Mouse (Mus musculus): Measurements from ENCODE around the gene Faim2.

Gene Faim2

DNA sequence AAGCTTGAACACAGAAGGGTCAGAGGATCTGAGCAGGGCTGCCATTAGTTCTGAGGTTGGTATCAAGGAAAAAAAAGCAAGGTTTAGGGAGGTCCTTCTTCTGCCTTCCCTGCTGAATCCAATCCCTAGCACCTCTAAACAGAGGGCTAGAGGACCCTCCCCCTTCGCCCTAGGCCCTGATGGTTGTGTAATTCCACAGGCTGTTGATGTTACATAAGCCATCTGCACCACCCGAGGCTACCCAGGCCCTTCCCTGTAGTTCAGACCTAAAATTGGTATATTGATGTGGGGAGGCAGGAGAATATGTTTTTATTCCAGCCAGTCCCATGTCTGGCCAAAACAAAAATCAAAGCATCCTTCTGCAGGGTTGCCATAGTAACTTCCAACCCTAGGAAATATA is 1.3 kb downstream of the Faim2 start:
- Histone ChIP-seq H3K36me3 (ENCODE audit: control insufficient read depth, insufficient read depth, low read length, poor library complexity, severe bottlenecking) (no peaks in the 10 kb centered on the region), H3K27me3 (ENCODE audit: control insufficient read depth, insufficient read depth, low read length, poor library complexity, severe bottlenecking) (no peaks in the 10 kb centered on the region)
- no peak for DNase-seq (ENCODE audit: low read depth, low spot score)

DNA sequence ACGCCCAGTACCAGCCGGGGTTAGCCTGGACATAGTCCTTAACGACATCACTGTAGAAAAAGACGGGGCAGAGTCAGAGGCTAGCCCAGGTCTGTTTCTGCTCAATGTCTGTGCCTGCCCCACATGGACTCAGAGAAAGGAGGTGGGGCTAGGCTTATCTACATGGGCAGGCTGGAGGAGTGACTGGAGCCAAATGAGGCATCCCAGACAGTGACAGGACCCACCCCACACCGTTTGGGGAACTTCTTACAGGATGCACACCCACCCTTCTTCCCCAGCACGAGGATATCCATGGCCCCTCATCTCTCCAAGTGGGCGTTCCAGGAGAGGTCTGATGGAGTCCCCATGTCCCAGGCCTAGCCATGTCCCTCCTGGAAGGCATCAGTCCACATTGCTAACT is 7.7 kb downstream of the Faim2 start:
- DNase-seq (ENCODE audit: low read depth, low spot score): no peak
- no peaks in the 10 kb centered on the region for H3K36me3 ChIP-seq (ENCODE audit: control insufficient read depth, insufficient read depth, low read length, poor library complexity, severe bottlenecking)
- no peaks in the 10 kb centered on the region for H3K27me3 ChIP-seq (ENCODE audit: control insufficient read depth, insufficient read depth, low read length, poor library complexity, severe bottlenecking)

DNA sequence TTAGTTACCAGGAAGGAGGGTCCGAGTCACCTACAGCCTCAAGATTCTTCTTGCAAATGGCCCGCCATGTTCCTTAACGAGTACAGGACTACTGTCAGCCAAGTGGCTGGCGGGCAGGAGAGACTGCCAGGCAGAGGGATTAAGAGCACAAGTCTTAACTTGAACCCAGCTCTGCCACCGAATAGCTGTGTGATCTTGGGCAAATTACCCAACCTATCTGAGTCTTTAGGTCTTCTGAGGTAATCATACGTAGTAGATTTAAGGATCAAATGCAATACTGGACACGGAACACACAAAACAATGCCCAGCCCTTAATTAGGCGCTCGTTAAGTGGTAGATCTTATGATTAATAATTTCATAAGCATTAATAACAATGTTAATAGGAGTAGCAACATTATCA is 8.3 kb downstream of the Faim2 start:
- Histone ChIP-seq H3K27me3 (ENCODE audit: control insufficient read depth, insufficient read depth, low read length, poor library complexity, severe bottlenecking) (no peaks in the 10 kb centered on the region), H3K36me3 (ENCODE audit: control insufficient read depth, insufficient read depth, low read length, poor library complexity, severe bottlenecking) (no peaks in the 10 kb centered on the region)
- DNase-seq (ENCODE audit: low read depth, low spot score): no peak

DNA sequence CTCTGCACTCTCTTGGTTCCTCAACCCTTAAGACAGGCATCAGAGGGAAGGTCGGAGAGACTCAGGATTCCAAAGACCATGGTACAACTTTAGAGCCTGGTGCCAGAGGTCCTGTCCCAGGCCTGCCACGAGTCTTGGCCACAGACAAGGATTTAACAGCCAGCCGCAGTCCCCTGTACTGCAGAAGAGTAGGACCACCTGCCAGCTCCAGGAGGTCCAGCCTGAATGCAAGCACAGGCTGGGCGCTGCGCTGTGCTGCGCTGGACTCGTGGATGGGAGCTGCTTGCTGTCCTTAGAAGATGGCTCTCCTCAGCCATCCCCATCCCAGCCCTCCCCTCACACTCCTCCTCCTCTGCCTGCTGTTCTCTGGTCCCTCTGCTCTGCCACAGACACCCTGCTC is 10.2 kb downstream of the Faim2 start:
- Histone ChIP-seq H3K36me3 (ENCODE audit: control insufficient read depth, insufficient read depth, low read length, poor library complexity, severe bottlenecking) (no peaks in the 10 kb centered on the region), H3K27me3 (ENCODE audit: control insufficient read depth, insufficient read depth, low read length, poor library complexity, severe bottlenecking) (no peaks in the 10 kb centered on the region)
- no peak for DNase-seq (ENCODE audit: low read depth, low spot score)

DNA sequence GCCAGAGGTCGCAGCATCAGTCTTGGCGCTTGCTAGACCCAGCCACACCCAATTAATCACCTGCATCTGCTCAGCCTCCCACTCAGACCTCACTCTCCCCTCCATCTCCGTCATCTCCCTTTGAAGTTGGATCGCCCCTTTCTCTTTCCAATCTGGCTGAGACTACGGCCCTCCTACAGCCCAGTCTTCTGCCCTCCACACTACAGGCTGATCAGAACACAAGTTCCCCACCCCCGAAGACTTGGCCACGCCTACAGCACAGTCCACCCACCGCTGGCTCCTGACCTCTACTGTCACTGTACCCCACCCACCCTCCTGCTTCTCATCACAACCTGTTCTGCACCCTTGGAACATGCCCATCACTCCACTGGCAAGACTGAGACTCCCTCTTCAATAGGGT is 11.2 kb downstream of the Faim2 start:
- Histone ChIP-seq H3K36me3 (ENCODE audit: control insufficient read depth, insufficient read depth, low read length, poor library complexity, severe bottlenecking) (no peaks in the 10 kb centered on the region), H3K27me3 (ENCODE audit: control insufficient read depth, insufficient read depth, low read length, poor library complexity, severe bottlenecking) (no peaks in the 10 kb centered on the region)
- no peak for DNase-seq (ENCODE audit: low read depth, low spot score)

DNA sequence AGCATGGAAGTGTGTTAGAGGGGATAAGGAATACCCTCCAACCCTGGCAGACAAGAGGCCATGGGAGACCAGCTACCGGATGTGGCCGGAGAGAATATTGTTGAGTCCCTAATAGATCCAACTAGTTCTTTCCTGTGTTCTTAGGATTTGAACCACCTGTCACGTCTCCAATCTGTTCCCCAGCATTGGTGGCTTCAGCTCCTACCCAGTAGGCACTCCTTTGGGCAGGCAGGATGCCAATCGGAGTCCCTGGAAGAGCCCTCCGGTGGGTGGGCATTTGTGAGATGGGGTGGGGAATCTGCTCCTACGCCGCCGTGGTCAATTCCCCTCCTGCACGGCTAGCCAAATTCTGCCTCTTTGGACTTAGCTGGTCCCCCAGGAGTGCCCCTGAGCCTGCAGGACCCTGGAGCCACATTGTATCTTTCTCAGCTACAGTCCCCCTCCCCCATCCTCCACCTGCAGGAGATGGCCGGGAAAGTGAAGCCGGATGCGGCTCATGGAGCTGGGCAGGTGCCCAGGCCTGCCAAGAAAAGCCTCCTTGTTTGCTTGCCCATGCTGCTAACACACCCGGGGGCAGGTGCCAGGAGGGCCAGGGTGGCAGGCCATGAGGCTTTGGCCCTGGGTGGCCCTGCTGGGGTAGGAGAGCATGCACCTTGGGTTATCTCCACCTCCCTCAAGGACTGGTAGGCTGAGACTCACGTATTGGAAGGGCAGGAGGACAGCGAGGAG is 16.0 kb downstream of the Faim2 start:
- no peaks in the 10 kb centered on the region for H3K36me3 ChIP-seq (ENCODE audit: control insufficient read depth, insufficient read depth, low read length, poor library complexity, severe bottlenecking)
- no peak for DNase-seq (ENCODE audit: low read depth, low spot score)
- no peaks in the 10 kb centered on the region; the same call in 1 of the 2 replicates for H3K27me3 ChIP-seq (ENCODE audit: control insufficient read depth, insufficient read depth, low read length, poor library complexity, severe bottlenecking)

DNA sequence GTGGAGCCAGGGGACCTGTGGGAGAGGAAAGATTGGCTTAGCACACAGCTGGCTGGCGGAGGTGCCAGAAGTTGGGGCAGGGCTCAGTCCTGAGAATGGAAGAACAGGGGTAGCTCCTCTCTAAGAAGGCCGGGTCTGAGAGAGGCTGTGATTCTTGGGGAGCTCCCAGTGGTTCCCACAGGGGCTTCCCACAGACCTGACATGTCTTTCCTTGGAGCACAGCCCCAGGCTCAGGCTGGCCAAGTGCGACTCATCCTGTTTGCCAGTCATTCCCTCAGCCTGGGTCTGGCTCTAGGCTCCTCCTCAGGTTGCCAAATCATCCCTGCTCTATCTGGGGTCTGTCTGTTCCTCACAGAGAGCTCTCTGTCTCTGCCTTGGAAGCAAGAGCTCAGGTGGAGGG is 17.3 kb downstream of the Faim2 start:
- no peak for DNase-seq (ENCODE audit: low read depth, low spot score)
- Histone ChIP-seq H3K27me3 (ENCODE audit: control insufficient read depth, insufficient read depth, low read length, poor library complexity, severe bottlenecking) (no peaks in the 10 kb centered on the region; the same call in 1 of the 2 replicates), H3K36me3 (ENCODE audit: control insufficient read depth, insufficient read depth, low read length, poor library complexity, severe bottlenecking) (no peaks in the 10 kb centered on the region)

DNA sequence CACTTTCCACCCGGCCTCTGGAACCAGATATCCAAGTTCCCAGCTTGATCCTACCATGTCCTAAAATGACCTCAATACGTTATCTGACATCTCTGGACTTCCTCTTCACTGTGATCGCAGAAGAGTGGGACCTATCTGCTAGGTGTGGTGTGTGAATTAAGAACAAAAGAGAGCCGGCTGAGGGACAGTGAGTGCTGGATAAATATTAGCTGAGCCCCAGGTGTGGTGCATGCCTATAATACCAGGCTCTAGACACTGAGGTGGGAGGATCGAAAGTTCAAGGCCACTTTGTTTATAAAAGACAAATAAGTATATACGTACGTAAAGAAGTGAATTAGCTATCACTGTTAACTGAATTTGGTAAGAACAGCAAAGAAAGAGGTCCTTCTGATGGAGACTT is 18.1 kb downstream of the Faim2 start:
- no peak for DNase-seq (ENCODE audit: low read depth, low spot score)
- Histone ChIP-seq H3K36me3 (ENCODE audit: control insufficient read depth, insufficient read depth, low read length, poor library complexity, severe bottlenecking) (no peaks in the 10 kb centered on the region), H3K27me3 (ENCODE audit: control insufficient read depth, insufficient read depth, low read length, poor library complexity, severe bottlenecking) (no peaks in the 10 kb centered on the region; the same call in 1 of the 2 replicates)

DNA sequence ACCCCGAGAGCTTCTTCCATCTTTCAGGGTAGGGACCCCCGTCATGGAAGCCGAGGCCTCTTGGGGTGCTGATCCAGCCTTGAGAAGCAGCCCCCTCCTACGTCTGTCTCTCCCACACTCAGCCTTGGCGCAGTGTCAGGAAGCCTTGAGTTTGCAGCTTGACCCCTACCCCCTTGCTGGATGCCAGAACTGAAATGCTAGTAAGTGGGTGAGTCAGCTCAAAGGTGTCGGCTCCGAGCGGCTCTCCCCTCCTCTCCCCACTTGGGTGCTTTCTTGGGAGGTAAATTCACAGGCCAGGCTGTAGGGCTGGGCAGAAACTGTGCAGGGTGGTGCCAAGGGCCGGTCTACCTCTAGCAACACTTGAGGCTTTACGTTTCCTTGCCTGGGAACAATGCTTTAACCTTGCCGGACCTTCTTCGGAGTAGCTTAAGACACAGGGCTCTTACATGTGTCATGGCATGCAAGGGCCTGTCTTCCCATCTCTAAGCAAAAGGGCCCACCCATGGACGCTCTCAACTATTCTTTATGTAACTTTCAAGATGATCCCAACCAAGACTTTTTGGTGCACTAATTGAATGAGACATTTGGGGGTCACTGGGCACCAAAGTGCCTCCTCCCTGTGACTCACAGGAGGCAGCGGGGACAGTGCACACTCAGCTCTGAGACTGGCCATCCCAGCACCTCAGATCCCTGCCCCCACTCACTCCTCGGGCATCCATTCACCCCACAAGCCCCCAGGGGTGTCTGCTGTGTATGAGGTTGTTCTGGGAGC is 22.5 kb downstream of the Faim2 start:
- Histone ChIP-seq H3K27me3 (ENCODE audit: control insufficient read depth, insufficient read depth, low read length, poor library complexity, severe bottlenecking) (no peaks in the 10 kb centered on the region; the same call in 1 of the 2 replicates), H3K36me3 (ENCODE audit: control insufficient read depth, insufficient read depth, low read length, poor library complexity, severe bottlenecking) (no peaks in the 10 kb centered on the region)
- DNase-seq (ENCODE audit: low read depth, low spot score): no peak

DNA sequence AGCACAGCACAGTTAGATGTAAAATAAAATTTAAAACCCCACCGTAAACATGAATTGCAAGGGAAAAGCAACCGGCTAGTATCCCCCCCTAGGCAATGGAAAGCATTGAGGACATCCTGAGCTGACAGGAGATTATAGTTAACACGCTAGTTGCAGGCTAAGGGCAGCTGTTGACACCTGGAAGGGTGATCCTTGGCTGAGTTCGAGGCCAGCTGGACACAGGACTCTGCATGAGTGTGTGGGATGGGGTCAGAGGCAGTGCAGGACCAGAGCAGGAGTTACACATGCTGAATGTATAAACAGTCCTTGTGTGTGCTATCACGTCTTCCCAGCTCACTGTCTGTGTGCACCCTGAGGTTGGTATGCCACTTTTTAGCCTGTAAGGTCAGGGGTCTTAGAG is 24.7 kb downstream of the Faim2 start:
- DNase-seq (ENCODE audit: low read depth, low spot score): no peak
- no peaks in the 10 kb centered on the region for H3K36me3 ChIP-seq (ENCODE audit: control insufficient read depth, insufficient read depth, low read length, poor library complexity, severe bottlenecking)
- no peaks in the 10 kb centered on the region for H3K27me3 ChIP-seq (ENCODE audit: control insufficient read depth, insufficient read depth, low read length, poor library complexity, severe bottlenecking)

DNA sequence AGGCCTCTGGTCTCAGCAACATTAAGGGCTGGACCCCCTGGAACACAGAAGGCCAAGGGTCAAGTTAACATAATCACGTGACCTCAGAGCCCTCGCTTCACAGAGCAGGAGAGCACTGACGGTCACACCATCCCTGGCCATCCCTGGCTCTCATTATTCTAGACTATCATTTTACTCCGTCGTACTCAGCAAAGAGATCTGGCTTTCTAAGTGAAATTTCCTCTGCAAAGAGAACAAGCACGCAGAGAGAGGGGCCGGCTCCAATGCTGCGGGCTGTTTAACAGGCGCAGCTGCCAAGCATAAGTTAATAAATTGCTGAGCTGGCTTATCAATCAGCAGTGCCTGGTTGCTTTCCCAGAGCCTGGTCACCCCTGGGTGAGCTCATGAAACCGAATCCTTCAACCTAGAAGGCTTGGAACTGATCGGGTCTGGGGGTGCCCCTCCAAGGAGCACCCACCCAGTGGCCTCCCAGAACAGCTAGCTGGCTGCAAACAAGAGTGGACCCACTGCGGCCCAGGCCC is 25.6 kb downstream of the Faim2 start:
- DNase-seq (ENCODE audit: low read depth, low spot score): no peak
- H3K36me3 ChIP-seq (ENCODE audit: control insufficient read depth, insufficient read depth, low read length, poor library complexity, severe bottlenecking): no peaks in the 10 kb centered on the region
- no peaks in the 10 kb centered on the region for H3K27me3 ChIP-seq (ENCODE audit: control insufficient read depth, insufficient read depth, low read length, poor library complexity, severe bottlenecking)

DNA sequence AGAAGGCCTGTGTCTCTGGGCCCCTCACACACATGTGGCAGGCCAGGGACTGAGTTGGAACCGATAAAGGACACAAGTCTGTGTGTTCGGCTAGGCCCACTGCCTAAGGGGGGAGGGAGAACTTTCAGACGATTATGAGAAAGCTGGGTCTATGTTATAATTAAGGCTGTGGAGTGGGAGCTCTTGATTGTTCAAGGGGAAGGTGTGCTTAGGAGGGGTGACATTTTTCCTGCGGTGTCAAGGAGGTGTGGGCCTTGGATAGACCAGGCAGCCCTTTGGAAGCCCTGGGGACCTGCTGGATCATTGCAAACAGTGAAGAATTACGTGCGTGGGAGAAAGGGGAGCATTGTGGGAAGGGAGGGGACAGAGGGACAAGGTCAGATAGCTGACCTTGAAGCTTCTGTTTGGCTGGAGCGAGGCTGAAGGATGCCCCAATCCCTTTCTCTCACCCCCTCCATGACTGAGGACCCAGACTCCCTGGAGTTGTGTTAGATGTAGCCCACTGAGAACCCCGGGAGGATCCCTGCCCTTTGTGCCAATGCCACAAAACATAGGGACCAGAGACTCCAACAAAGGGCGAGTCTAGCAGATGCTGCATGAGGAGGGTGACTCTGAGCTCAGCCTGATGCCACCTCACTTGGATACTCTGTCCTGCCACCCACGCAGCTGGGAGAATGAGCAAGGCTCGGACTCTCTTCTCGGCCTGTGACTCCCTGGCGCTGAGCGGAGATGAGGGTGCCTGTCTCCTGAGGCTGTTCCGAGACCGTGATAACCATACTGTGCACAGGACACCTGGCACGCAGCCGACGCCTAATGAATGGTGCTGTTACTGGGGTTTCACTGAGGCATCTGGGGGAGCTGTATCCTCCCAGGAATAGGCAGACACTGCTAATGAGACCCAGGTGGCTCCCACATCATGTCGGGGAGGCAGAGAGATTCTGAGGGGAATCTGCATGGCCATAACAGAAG is 26.4 kb downstream of the Faim2 start:
- DNase-seq (ENCODE audit: low read depth, low spot score): no peak
- Histone ChIP-seq H3K27me3 (ENCODE audit: control insufficient read depth, insufficient read depth, low read length, poor library complexity, severe bottlenecking) (no peaks in the 10 kb centered on the region), H3K36me3 (ENCODE audit: control insufficient read depth, insufficient read depth, low read length, poor library complexity, severe bottlenecking) (no peaks in the 10 kb centered on the region)

DNA sequence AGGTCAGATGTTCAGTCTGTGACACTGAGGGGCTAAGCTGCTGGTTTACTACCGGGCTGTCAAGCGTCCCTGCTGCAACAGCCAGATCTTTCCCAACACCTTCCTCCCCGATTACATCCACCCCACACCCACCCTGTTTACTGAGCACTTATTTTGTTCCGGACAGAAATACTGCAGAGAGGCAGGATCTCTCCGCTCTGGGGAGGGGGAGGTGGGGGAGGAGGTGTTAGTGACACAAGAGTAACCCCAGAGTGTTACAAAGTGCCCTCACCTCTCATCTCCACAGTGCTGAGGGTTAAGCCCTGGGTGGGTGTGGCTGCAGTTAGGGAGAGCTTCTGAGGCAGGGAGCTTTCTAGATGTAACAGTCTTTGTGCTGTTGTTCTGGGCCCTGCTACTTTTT is 27.6 kb downstream of the Faim2 start:
- H3K27me3 ChIP-seq (ENCODE audit: control insufficient read depth, insufficient read depth, low read length, poor library complexity, severe bottlenecking): no peaks in the 10 kb centered on the region
- H3K36me3 ChIP-seq (ENCODE audit: control insufficient read depth, insufficient read depth, low read length, poor library complexity, severe bottlenecking): no peaks in the 10 kb centered on the region
- no peak for DNase-seq (ENCODE audit: low read depth, low spot score)

DNA sequence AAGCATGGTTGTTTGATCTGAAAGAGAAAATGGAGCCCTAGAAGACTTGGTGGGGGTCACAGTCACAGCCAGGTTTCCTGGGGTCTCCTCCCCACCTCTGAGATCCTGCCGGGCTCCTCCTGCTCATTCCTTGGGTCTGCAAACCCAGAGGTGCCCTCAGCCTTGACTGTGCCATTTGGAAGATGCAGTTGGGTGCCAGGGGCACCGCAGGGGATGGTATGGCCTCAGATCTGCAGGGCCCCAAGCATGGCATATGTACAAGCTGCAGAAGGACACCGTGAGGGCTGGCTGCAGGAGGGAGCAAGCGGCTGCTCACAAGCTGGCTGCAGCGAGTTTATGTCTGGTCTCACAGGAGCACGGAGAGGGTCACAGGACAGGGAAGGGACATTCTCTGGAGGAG is 28.2 kb downstream of the Faim2 start:
- H3K27me3 ChIP-seq (ENCODE audit: control insufficient read depth, insufficient read depth, low read length, poor library complexity, severe bottlenecking): no peaks in the 10 kb centered on the region
- no peak for DNase-seq (ENCODE audit: low read depth, low spot score)
- H3K36me3 ChIP-seq (ENCODE audit: control insufficient read depth, insufficient read depth, low read length, poor library complexity, severe bottlenecking): no peaks in the 10 kb centered on the region
